Mouse (Mus musculus): ENCODE measurements around the gene Zfp322a.

DNA sequence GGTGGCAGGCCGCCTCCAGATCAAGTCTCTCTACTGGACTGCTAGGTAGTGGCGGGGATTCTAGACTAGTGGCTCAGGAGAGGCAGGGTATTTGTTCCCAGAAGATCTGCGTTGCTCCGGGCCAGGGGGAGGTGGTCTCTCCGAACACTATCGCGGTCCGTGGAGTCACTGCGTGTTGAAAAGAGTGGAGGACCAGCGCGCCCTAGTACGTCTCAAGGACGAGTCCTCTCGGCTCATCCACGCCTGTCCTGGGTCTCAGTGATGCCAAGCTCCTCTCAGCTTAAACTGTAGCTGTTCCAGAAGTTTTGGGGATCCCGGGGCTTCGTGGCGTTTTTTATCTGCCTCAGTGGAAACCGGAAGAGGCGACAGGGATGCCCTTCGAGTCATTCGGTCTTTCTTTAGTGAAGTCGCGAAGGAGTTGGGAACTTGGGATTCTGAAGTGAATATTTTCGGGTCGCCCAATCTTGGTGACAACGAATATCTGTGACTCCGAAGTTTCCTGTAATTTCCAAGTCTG, 59.5 kb downstream of the Zfp322a start:
- no peak for TF ChIP-seq POLR2A (IDR thresholded peaks at IDR 0.05; ENCODE audit: borderline replicate concordance, low read depth, low read length)
- TF ChIP-seq CTCF (IDR thresholded peaks at IDR 0.05; ENCODE audit: low read depth, low read length), result no peak

All from bone marrow macrophage, adult 2 months (primary cell).